Mouse (Mus musculus): ENCODE results near the gene Slc25a53. TPM values are rescaled to one million over a fixed set of nuclear protein-coding genes. Genes with fewer than 3 reads are reported as not detected.
A peak's percentile ranks its signal among the peaks of the same experiment; 100 is the strongest.
"Not testable (repeated sequence)": the region's sequence is repeated elsewhere in the genome, so short reads cannot be mapped to it uniquely, and the experiment has no call there.

Gene Slc25a53
- polyA plus RNA-seq, 1 experiment: 20.5 TPM

DNA sequence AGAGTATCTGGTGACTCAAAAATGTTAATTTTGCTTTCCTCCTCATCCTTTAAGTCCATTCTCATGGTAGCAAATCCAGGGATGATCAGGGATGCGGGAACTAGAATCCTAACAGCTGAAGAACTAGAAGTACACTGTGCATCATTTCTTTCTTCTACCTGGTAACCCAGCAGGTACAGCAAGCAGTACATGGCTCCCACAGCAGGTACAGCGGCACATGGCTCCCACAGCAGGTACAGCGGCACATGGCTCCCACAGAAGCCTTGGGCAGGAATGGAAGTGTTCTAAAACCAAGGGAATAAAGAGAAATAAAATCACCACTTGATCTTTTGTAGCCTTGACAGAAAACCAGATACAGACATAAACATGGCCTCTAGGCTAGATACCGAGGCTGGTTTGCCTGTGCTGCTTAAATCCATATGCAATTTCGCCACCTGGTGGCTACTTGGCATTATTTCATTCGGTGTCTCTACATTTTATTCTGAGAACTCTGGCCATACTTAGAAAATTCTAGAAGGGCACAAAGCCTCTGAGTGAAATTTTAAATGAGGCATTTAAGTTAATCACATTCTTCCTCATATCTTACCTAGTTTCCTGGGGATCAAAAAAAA, 22.9 kb downstream of the Slc25a53 start:
- DNase-seq (ENCODE audit: low read depth): peak; percentile 88
- TF ChIP-seq POLR2A (IDR thresholded peaks at IDR 0.05; ENCODE audit: borderline replicate concordance, extremely low read depth, insufficient read depth, insufficient read length, poor library complexity, severe bottlenecking) (no peak), CTCF (IDR thresholded peaks at IDR 0.05; ENCODE audit: borderline replicate concordance, extremely low read depth, insufficient read depth, insufficient read length) (peak; percentile 56; the same call in 1 of the 2 replicates)

DNA sequence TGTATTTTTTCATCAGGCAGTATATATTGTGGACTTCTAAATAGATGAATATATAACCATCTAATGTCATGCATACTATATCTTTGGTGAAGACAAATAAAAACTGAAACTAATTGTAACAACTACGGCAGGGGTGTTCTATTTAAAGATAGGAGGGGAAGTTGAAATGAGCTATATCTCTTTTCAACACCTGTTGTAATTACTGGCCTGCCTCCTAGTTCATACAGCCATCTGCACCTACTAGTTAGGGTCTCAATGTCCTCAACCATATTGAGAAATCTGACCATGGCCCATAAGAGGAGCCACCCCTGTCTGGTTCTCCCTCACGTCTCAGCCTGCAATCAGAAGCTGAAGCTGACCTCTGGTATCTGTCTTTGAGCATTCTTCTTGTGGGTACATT, 41.8 kb downstream of the Slc25a53 start:
- no peak for DNase-seq (ENCODE audit: low read depth)
- no peak for TF ChIP-seq CTCF (IDR thresholded peaks at IDR 0.05; ENCODE audit: borderline replicate concordance, extremely low read depth, insufficient read depth, insufficient read length)
- no peak for TF ChIP-seq POLR2A (IDR thresholded peaks at IDR 0.05; ENCODE audit: borderline replicate concordance, extremely low read depth, insufficient read depth, insufficient read length, poor library complexity, severe bottlenecking)

DNA sequence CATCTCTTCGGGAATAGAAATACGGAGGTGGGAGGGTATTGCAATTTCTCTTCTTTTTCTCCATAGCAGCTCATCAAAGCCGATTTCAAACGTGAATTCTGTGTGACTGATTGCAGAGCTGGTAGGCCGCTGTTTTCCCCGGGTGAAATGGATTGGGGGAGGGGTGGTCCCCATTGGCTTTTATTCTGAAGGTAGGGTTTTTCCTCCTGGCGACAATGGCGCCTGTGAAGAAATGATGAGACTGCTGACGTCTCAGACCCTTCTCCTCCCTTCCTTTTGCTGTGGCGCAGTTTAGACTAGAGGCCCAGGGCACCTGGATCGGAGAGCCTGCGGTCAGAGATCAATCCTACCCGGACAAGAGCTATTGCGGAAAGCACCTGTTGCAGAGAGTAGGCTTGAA, 44.5 kb downstream of the Slc25a53 start:
- DNase-seq (ENCODE audit: low read depth): peak; percentile 56
- no peak for TF ChIP-seq POLR2A (IDR thresholded peaks at IDR 0.05; ENCODE audit: borderline replicate concordance, extremely low read depth, insufficient read depth, insufficient read length, poor library complexity, severe bottlenecking)
- no peak for TF ChIP-seq CTCF (IDR thresholded peaks at IDR 0.05; ENCODE audit: borderline replicate concordance, extremely low read depth, insufficient read depth, insufficient read length)

DNA sequence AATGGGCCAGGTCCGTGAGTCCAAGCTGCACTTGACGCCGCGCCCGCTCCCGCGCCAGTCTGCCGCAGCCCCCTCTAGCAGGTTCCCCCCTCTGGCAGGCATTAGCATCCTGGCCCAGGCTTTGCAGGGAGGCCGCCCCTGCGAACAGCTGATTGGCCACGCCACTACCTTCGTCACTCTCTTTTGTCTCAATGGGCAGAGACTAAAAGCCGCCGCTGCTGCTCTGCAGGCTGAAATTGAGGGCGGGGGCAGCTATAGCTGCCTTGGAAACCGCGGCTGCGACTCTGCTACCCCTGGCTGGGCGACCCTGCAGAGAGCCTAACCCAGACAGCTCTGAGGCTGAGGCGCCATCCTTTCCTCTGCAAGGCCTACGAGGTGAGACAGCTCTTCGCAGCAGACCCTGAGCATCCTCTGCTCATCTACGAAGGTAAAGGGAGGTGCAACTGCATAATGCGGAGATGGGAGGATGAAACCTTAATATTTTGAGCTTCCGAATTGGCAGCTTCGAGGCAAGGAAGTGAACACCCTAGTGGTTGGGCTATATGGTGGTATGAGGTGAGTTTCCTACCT, 45.0 kb downstream of the Slc25a53 start, which contains the start of gene Zcchc18:
Gene Zcchc18, plus strand, starts transcription at position 178 of the 570 bp plus-strand sequence.
- DNase-seq (ENCODE audit: low read depth): peak; percentile 98
- peak; percentile 72; the same call in 1 of the 2 replicates for TF ChIP-seq POLR2A (IDR thresholded peaks at IDR 0.05; ENCODE audit: borderline replicate concordance, extremely low read depth, insufficient read depth, insufficient read length, poor library complexity, severe bottlenecking)
- TF ChIP-seq CTCF (IDR thresholded peaks at IDR 0.05; ENCODE audit: borderline replicate concordance, extremely low read depth, insufficient read depth, insufficient read length): no peak

DNA sequence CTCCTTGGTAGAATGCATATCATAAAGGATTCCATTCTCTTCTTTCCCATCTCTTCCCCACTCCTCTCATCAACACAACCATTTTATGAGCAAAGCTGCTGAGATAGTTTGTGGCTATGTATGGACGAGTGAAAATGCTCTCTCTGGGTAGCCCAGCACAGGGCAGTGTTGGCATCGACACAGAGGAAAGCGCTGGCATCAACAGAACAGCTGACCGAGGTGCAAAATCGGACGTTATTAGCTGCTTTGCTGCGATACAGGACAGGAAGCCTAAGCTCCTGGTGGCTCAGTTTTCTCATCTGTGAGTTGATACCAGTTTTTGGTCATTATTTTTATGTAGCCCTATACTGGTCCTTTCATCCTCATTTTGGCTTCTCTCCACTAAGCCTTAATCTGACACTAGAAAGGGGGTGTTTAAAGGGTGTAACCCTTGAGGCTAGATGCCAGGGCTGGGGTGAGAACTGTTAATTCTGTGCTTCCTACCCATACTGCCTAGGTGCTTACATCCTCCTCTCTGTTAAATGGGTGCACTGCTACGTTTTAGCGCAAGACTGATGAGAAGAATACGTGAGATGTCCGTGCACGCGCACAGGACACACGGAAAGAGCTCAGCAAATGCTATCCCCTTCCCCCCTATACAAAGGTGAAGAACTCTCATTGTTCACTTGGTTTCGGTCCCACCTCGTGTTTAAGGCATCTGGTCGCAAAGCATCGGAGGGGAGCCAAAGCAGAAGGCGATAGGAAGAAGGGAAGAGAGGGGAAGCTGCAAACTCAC, 45.7 kb downstream of the Slc25a53 start:
- no peak for TF ChIP-seq POLR2A (IDR thresholded peaks at IDR 0.05; ENCODE audit: borderline replicate concordance, extremely low read depth, insufficient read depth, insufficient read length, poor library complexity, severe bottlenecking)
- no peak for TF ChIP-seq CTCF (IDR thresholded peaks at IDR 0.05; ENCODE audit: borderline replicate concordance, extremely low read depth, insufficient read depth, insufficient read length)

DNA sequence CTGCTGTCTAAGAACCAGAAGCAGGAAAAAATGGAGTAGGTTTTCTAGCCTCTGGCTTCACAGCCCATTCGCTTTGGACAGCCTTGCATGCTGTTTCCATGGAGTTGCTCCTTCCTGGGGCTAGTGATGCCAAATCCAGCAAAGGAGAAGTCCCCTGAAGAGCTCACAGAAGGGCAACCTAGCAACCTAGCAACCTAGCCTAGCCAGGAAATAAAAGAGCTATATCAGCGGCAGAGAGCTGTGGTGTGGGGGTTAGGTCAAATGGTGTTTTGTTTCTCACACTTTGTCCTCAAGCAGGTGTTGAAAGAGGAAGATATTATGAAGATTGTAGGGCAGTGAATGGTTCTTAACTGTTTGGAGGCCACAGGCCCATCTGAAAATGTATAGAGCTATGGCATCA, 46.8 kb downstream of the Slc25a53 start:
- TF ChIP-seq CTCF (IDR thresholded peaks at IDR 0.05; ENCODE audit: borderline replicate concordance, extremely low read depth, insufficient read depth, insufficient read length) (no peak), POLR2A (IDR thresholded peaks at IDR 0.05; ENCODE audit: borderline replicate concordance, extremely low read depth, insufficient read depth, insufficient read length, poor library complexity, severe bottlenecking) (no peak)
- DNase-seq (ENCODE audit: low read depth): peak; percentile 22

More for the DNA sequence above, 45.7 kb downstream of the Slc25a53 start:
- DNase-seq (ENCODE audit: low read depth): peak; percentile 33

DNA sequence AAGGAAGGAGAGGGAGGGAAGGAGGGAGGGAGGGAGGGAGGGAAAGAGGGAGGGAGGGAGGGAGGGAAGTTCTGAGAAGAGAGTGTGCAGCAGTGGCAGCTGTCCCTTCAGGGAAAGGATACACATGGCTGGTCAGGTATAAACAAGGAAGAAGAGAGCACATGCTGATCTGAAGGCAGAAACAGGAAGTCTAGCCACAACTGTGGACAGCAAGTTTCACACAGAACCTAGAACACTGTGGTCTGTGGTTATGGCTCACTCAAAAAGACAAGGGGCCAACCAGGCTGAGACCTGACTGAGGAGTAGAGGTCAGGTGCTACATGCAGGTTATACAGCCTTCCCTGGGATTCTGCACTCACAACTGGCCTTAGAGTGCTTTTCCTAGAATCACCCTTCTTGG, 52.1 kb downstream of the Slc25a53 start:
- no peak for TF ChIP-seq CTCF (IDR thresholded peaks at IDR 0.05; ENCODE audit: borderline replicate concordance, extremely low read depth, insufficient read depth, insufficient read length)
- TF ChIP-seq POLR2A (IDR thresholded peaks at IDR 0.05; ENCODE audit: borderline replicate concordance, extremely low read depth, insufficient read depth, insufficient read length, poor library complexity, severe bottlenecking): no peak
- no peak for DNase-seq (ENCODE audit: low read depth)

DNA sequence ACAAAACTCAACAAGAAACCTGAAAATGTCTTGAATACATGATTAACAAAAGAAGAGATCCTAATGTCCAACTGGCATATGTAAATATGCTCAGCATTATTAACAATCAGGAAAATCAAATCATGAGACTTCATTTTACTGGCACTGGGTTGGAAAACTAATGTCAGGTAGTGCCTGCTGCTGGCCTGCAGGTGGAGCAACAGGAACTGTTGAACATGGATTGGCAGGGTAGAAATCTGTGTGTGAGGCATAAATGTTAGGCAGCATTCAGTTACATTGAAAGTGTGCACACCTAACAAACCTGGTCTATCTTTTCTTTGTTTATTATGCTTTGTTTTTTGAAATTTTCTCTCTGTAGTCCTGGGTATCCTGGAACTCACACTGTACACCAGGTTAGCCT, 59.5 kb downstream of the Slc25a53 start:
- TF ChIP-seq POLR2A (IDR thresholded peaks at IDR 0.05; ENCODE audit: borderline replicate concordance, extremely low read depth, insufficient read depth, insufficient read length, poor library complexity, severe bottlenecking) (no peak), CTCF (IDR thresholded peaks at IDR 0.05; ENCODE audit: borderline replicate concordance, extremely low read depth, insufficient read depth, insufficient read length) (peak; percentile 47; the same call in 1 of the 2 replicates)
- peak; percentile 37 for DNase-seq (ENCODE audit: low read depth)

DNA sequence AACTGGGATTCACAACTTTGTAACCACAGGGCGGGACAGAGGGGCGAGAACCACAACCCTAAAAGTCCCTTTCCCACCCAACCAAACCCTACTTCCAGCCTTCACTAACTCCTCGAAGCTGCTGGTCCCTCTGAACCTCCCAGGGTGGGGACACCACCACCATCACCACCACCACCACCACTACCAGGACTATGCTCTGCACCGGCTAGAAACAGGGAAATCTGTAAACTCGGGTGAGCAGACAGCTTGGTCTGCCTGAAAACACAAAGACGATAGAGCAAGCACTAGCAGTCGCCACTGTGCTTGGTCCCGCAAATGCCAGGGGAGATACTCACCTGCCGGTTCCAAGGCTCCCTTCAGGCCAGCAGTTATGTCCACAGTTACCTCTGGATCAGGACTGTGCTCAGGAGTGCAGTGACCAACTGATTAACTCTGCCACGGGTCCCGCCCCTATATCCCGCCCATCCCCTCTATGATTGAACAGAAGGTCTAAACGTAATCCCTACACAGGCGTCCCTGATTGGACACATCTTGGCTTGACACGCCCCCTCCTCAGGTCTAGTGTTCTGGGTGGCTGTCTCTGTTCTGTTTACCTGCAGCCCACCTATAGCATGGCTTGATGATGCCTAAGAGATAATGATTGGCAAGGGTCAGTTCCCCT, 61.5 kb downstream of the Slc25a53 start, which contains the start of the genes Tmsb15l and Tmsb15b1:
Gene Tmsb15l, minus strand, starts transcription at position 446 of the 661 bp plus-strand sequence.
Gene Tmsb15b1, minus strand, starts transcription at position 451 of the 661 bp plus-strand sequence.
- peak; percentile 94 for DNase-seq (ENCODE audit: low read depth)
- peak; percentile 12; the same call in 1 of the 2 replicates for TF ChIP-seq POLR2A (IDR thresholded peaks at IDR 0.05; ENCODE audit: borderline replicate concordance, extremely low read depth, insufficient read depth, insufficient read length, poor library complexity, severe bottlenecking)
- no peak for TF ChIP-seq CTCF (IDR thresholded peaks at IDR 0.05; ENCODE audit: borderline replicate concordance, extremely low read depth, insufficient read depth, insufficient read length)

DNA sequence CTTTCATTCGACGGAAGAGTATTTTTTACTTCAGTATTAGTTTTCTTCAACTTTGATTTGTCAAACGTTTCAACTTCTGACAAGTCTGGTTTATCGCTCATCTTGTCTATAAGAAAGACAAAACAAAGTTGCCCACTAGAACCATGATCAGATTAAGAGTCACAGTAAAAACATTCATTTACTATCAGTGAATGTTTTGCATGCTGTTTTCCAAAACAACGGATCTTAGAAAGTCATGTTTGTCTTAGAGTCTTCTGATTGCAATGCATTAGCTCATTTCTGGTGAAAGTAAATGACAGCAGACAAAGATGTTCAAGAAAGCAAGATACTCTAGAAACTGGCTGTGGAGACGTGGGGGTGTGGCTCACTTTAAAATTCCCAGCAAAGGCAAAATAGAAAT, 62.7 kb downstream of the Slc25a53 start, which contains the start of gene Tmsb15b2:
Gene Tmsb15b2, minus strand, starts transcription at position 101 of the 400 bp plus-strand sequence.
- DNase-seq (ENCODE audit: low read depth): not testable (repeated sequence)

DNA sequence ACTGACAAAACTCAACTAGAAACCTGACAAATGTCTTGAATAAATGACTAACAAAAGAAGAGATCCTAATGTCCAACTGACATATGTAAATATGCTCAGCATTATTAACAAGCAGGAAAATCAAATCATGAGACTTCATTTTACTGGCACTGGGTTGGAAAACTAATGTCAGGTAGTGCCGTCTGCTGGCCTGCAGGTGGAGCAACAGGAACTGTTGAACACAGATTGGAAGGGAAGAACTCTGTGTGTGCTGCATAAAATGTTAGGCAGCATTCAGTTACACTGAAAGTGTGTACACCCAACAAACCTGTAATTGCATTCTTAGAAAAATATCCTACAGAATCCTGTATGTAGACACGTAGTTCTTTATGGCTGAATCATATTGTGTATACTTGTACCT, 78.4 kb downstream of the Slc25a53 start:
- DNase-seq (ENCODE audit: low read depth): peak; percentile 45
- peak; percentile 44; the same call in 1 of the 2 replicates for TF ChIP-seq CTCF (IDR thresholded peaks at IDR 0.05; ENCODE audit: borderline replicate concordance, extremely low read depth, insufficient read depth, insufficient read length)
- TF ChIP-seq POLR2A (IDR thresholded peaks at IDR 0.05; ENCODE audit: borderline replicate concordance, extremely low read depth, insufficient read depth, insufficient read length, poor library complexity, severe bottlenecking): no peak

DNA sequence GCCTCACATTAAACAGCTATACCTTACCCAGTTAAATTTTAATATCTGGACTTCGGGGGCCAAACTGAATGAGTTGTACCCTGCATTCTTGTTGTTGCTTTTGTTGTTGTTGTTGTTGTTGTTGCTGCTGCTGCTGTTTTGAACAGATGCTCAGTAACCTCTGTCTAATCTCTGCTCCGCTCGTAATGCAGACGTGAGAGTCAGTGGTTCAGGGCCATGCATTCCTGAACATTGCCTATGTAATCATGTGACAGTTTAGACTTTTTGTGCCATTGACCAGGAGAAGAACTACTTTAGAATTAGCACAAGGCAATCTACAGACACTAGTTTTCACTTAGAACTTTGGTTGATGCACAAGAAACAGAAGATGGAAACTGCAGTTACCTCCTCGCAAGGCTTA, 79.8 kb downstream of the Slc25a53 start:
- DNase-seq (ENCODE audit: low read depth): not testable (repeated sequence)

DNA sequence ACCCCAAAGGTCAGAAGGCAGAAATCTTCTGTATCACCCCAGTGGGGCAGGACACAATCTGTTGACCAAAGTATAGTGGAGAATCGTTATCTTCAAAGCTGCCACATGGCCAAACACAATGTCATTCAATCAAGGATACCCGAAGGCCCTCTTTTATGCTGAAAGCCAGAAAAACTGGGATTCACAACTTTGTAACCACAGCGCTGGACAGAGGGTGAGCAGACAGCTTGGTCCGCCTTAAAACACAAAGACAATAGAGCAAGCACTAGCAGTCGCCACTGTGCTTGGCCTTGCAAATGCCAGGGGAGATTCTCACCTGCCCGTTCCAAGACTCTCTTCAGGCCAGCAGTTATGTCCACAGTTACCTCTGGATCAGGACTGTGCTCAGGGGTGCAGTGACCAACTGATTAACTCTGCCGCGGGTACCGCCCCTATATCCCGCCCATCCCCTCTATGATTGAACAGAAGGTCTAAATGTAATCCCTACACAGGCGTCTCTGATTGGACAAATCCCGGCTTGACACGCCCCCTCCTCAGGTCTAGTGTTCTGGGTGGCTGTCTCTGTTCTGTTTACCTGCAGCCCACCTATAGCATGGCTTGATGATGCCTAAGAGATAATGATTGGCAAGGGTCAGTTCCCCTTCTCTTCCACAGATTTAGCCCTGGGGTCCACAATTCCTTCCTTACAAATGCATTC, 80.4 kb downstream of the Slc25a53 start:
- DNase-seq (ENCODE audit: low read depth): peak; percentile 92
